Comparison of ENCODE assay signal across 23 mouse cellular contexts in genomic region chr10:26796432-26797286, GRCm38 (mm10). TPM values are rescaled to one million over a fixed set of nuclear protein-coding genes. Genes with fewer than 3 reads are reported as not detected.
DNase-seq lines count a peak whose midpoint lies in the region; ATAC-seq and TF ChIP-seq lines count a peak whose summit lies in the region.
"Had no signal": no experiment of that assay in that cellular context is flagged by ENCODE, and none has a peak within 500 bp of the region (broad histone marks: within the 10 kb centered on the region; RNA-seq: fewer than 3 reads in every experiment).

No protein-coding gene starts in this region.

- H3K4me1 ChIP-seq in forebrain, embryonic 14.5 days (ENCODE audit: control insufficient read depth, insufficient read depth, low read length): no peaks in the 10 kb centered on the region
- H3K4me1 ChIP-seq in forebrain, embryonic 10.5 days: 0 out of 2 replicates have a peak, but pooled peaks cover 3% of the 10 kb centered on the region
- peaks cover 27% of the 10 kb centered on the region for H3K4me1 ChIP-seq in kidney, adult 2 months (ENCODE audit: control insufficient read depth, insufficient read depth, low read length)
- H3K4me1 ChIP-seq in bone marrow macrophage, adult 2 months (ENCODE audit: control insufficient read depth, insufficient read depth, low read length): peaks cover 47% of the 10 kb centered on the region
- peaks cover 8% of the 10 kb centered on the region; the same call in 1 of the 2 replicates for H3K4me1 ChIP-seq in forebrain, embryonic 15.5 days
- H3K4me1 ChIP-seq: embryonic facial prominence, embryonic 12.5 days; midbrain, embryonic 12.5 days; neural tube, embryonic 12.5 days had no signal

- DNase-seq in forebrain, embryonic 14.5 days (ENCODE audit: low spot score): peak; percentile 72
- no peak for DNase-seq in forebrain, embryonic 10.5 days (ENCODE audit: extremely low spot score, low spot score)
- DNase-seq in kidney, adult 2 months: peak; percentile 58
- DNase-seq in kidney, postnatal 14 days: no peak
- DNase-seq in c-Kit-positive CD71-positive TER-119-positive erythroid progenitor cells, embryonic 14.5 days (ENCODE audit: low spot score): no peak
- DNase-seq: adrenal gland, postnatal 25 days; cerebellum, adult 9-11 months; gastrocnemius, postnatal 14 days; kidney, adult 11 months; layer of hippocampus, adult 9-11 months; right cerebral cortex, adult 18-20 months; thymus, postnatal 36 days had no signal

- WGBS in forebrain, embryonic 14.5 days: 63% methylated on average over 10 of the region's 10 CpGs
- WGBS in forebrain, embryonic 10.5 days: 82% methylated on average over 10 of the region's 10 CpGs
- 51% methylated on average over 10 of the region's 10 CpGs for WGBS in kidney, adult 2 months
- 61% methylated on average over 10 of the region's 10 CpGs for WGBS in forebrain, embryonic 15.5 days

- no peak overlapping the region for H3K9ac ChIP-seq in forebrain, embryonic 14.5 days (ENCODE audit: low read length)
- H3K9ac ChIP-seq in forebrain, embryonic 15.5 days (replicated peaks): no peak overlapping the region
- H3K9ac ChIP-seq: embryonic facial prominence, embryonic 12.5 days; hindbrain, embryonic 14.5 days; limb, embryonic 13.5 days; liver, embryonic 14.5 days; midbrain, embryonic 12.5 days; neural tube, embryonic 12.5 days had no signal

- peak; percentile 69 for ATAC-seq in forebrain, embryonic 14.5 days
- peak; percentile 54; the same call in 1 of the 2 replicates for ATAC-seq in forebrain, embryonic 15.5 days (replicated peaks)

- no peak overlapping the region for H3K4me2 ChIP-seq in forebrain, embryonic 14.5 days (ENCODE audit: low read length)
- no peak overlapping the region for H3K4me2 ChIP-seq in forebrain, embryonic 15.5 days (replicated peaks)
- H3K4me2 ChIP-seq: embryonic facial prominence, embryonic 12.5 days; hindbrain, embryonic 14.5 days; limb, embryonic 13.5 days; midbrain, embryonic 12.5 days; neural tube, embryonic 12.5 days had no signal

- H3K9me3 ChIP-seq in forebrain, embryonic 14.5 days (replicated peaks; ENCODE audit: control insufficient read depth, low read length): no peaks in the 10 kb centered on the region
- H3K9me3 ChIP-seq in forebrain, embryonic 10.5 days: no peaks in the 10 kb centered on the region
- no peaks in the 10 kb centered on the region for H3K9me3 ChIP-seq in forebrain, embryonic 15.5 days
- H3K9me3 ChIP-seq: embryonic facial prominence, embryonic 12.5 days; heart, embryonic 10.5 days; limb, embryonic 13.5 days; midbrain, embryonic 12.5 days; neural tube, embryonic 12.5 days had no signal

- H3K27me3 ChIP-seq in forebrain, embryonic 14.5 days (replicated peaks; ENCODE audit: control insufficient read depth, insufficient read depth, low read length): no peaks in the 10 kb centered on the region
- H3K27me3 ChIP-seq in forebrain, embryonic 10.5 days (ENCODE audit: poor library complexity, severe bottlenecking): no peaks in the 10 kb centered on the region
- no peaks in the 10 kb centered on the region for H3K27me3 ChIP-seq in kidney, adult 2 months (replicated peaks; ENCODE audit: control insufficient read depth, insufficient read depth, low read length)
- no peaks in the 10 kb centered on the region for H3K27me3 ChIP-seq in forebrain, embryonic 15.5 days
- H3K27me3 ChIP-seq: CH12.LX; embryonic facial prominence, embryonic 12.5 days; limb, embryonic 13.5 days; midbrain, embryonic 12.5 days; neural tube, embryonic 12.5 days had no signal

- no peak for TF ChIP-seq POLR2A in kidney, adult 2 months (IDR thresholded peaks at IDR 0.05; ENCODE audit: low read depth, low read length)
- no peak for TF ChIP-seq POLR2A in bone marrow macrophage, adult 2 months (IDR thresholded peaks at IDR 0.05; ENCODE audit: borderline replicate concordance, low read depth, low read length)

- TF ChIP-seq CTCF in kidney, adult 2 months (conservative IDR thresholded peaks at IDR 0.05; ENCODE audit: insufficient read depth, insufficient read length, low read depth, low read length): no peak
- TF ChIP-seq CTCF in bone marrow macrophage, adult 2 months (IDR thresholded peaks at IDR 0.05; ENCODE audit: low read depth, low read length): no peak

- H3K36me3 ChIP-seq in forebrain, embryonic 14.5 days (ENCODE audit: control insufficient read depth, insufficient read depth, low read length): no peaks in the 10 kb centered on the region
- no peaks in the 10 kb centered on the region for H3K36me3 ChIP-seq in forebrain, embryonic 10.5 days (replicated peaks)
- H3K36me3 ChIP-seq in kidney, adult 2 months (ENCODE audit: control insufficient read depth, insufficient read depth, low read length): no peaks in the 10 kb centered on the region
- no peaks in the 10 kb centered on the region for H3K36me3 ChIP-seq in forebrain, embryonic 15.5 days
- H3K36me3 ChIP-seq: embryonic facial prominence, embryonic 12.5 days; heart, embryonic 10.5 days; limb, embryonic 13.5 days; midbrain, embryonic 12.5 days; neural tube, embryonic 12.5 days had no signal

- H3K4me3 ChIP-seq in forebrain, embryonic 14.5 days (ENCODE audit: low read depth, low read length): no peak overlapping the region
- no peak overlapping the region for H3K4me3 ChIP-seq in forebrain, embryonic 10.5 days
- H3K4me3 ChIP-seq in kidney, adult 2 months (ENCODE audit: insufficient read depth, low read depth, low read length): no peak overlapping the region
- no peak overlapping the region for H3K4me3 ChIP-seq in bone marrow macrophage, adult 2 months (ENCODE audit: insufficient read depth, low read length)
- H3K4me3 ChIP-seq in forebrain, embryonic 15.5 days: no peak overlapping the region
- H3K4me3 ChIP-seq: embryonic facial prominence, embryonic 12.5 days; erythroblast, embryonic 14.5 days; heart, embryonic 10.5 days; limb, embryonic 13.5 days; midbrain, embryonic 12.5 days; neural tube, embryonic 12.5 days had no signal

- no peak overlapping the region for H3K27ac ChIP-seq in forebrain, embryonic 14.5 days (ENCODE audit: low read depth, low read length)
- H3K27ac ChIP-seq in forebrain, embryonic 10.5 days: no peak overlapping the region
- no peak overlapping the region for H3K27ac ChIP-seq in kidney, adult 2 months (ENCODE audit: insufficient read depth, low read depth, low read length)
- H3K27ac ChIP-seq in bone marrow macrophage, adult 2 months (ENCODE audit: insufficient read depth, low read depth, low read length): peak overlapping the region; percentile 94
- H3K27ac ChIP-seq in forebrain, embryonic 15.5 days (replicated peaks): no peak overlapping the region
- H3K27ac ChIP-seq: embryonic facial prominence, embryonic 12.5 days; heart, embryonic 10.5 days; hindbrain, embryonic 14.5 days; limb, embryonic 13.5 days; liver, embryonic 14.5 days; midbrain, embryonic 12.5 days; neural tube, embryonic 12.5 days had no signal

RNA-seq across cellular contexts. Expression of gene Arhgap18, which starts 43.4 kb away (rescaled TPM):
- 18.0 and 18.4 TPM in 2 replicates for polyA plus RNA-seq in forebrain, embryonic 14.5 days (2014; fragmentation: Nextera tagmentation; extraction: Ambion mirVana)
- polyA plus RNA-seq in forebrain, embryonic 10.5 days (2016; fragmentation: Nextera tagmentation; extraction: Ambion mirVana): 13.0 and 13.9 TPM in 2 replicates
- polyA plus RNA-seq in kidney, adult 2 months (2012; rRNA removed): 7.4 and 10.7 TPM in 2 replicates
- 126 and 149 TPM in 2 replicates for polyA plus RNA-seq in bone marrow macrophage, adult 2 months (2012; ENCODE audit: insufficient read depth, insufficient read length, missing spikeins)
- polyA plus RNA-seq in forebrain, embryonic 15.5 days (2015; fragmentation: Nextera tagmentation; extraction: Ambion mirVana): 14.1 and 14.4 TPM in 2 replicates

Comparison
In these comparisons a context has a peak if more than half of its experiments do, and no peak if none do; other contexts are left out.
1. DNase-seq: peak in forebrain, embryonic 14.5 days (single experiment) and kidney, adult 2 months (single experiment); none in forebrain, embryonic 10.5 days (single experiment), kidney, postnatal 14 days (single experiment) and c-Kit-positive CD71-positive TER-119-positive erythroid progenitor cells, embryonic 14.5 days (single experiment).